Mouse (Mus musculus) frontal cortex, adult 2 months (tissue): ENCODE results near the gene Myo16. TPM values are rescaled to one million over a fixed set of nuclear protein-coding genes. Genes with fewer than 3 reads are reported as not detected.

Experiments
- DNase-seq, 2 experiments: peaks; one replicate each; pipeline ENCODE4 v3.0.0; 2022; ENCODE audit warnings: low spot score in 1 of 2; ENCODE audit errors: extremely low spot score in 1 of 2
- polyA plus RNA-seq: library from polyadenylated mRNA; depleted of rRNA; stranded (reverse); fragments of >200 nt; gene quantifications from 2 replicates; pipeline ENCODE4 v1.2.3, GENCODE M21; 2012; rRNA removed

Gene Myo16
- polyA plus RNA-seq, 1 experiment: 36.7 TPM

GRCm38 (mm10) chr8:10651546-10652315 lies 498.0 kb downstream of the Myo16 start:
- DNase-seq: no peak

GRCm38 (mm10) chr8:10653282-10653681 lies 499.6 kb downstream of the Myo16 start:
- DNase-seq: no peak

GRCm38 (mm10) chr8:10654922-10655518 lies 501.3 kb downstream of the Myo16 start:
- DNase-seq: no peak

- DNase-seq: no peak
Measured at GRCm38 (mm10) chr8:10663770-10664470, 510.2 kb downstream of the Myo16 start.

- DNase-seq: no peak
Measured at GRCm38 (mm10) chr8:10664861-10665543, 511.3 kb downstream of the Myo16 start.

- DNase-seq: no peak
Measured at GRCm38 (mm10) chr8:10665821-10666283, 512.1 kb downstream of the Myo16 start.

- DNase-seq: peak in 1 of 2 experiments; percentile 11
Measured at GRCm38 (mm10) chr8:10671862-10672548, 518.3 kb downstream of the Myo16 start.

GRCm38 (mm10) chr8:10677840-10678410 lies 524.2 kb downstream of the Myo16 start:
- DNase-seq: no peak

- DNase-seq: no peak
Measured at GRCm38 (mm10) chr8:10681926-10682325, 528.2 kb downstream of the Myo16 start.

GRCm38 (mm10) chr8:10683088-10683487 lies 529.4 kb downstream of the Myo16 start:
- DNase-seq: no peak

Other genes with a start within 250 kb of the Myo16 start
- gene Lig4, start 176.2 kb upstream of the Myo16 start, polyA plus RNA-seq: 5.1 and 5.7 TPM in 2 replicates
- gene Abhd13, start 176.2 kb upstream of the Myo16 start, polyA plus RNA-seq: 14.7 and 14.8 TPM in 2 replicates
- 1.4 and 1.6 TPM in 2 replicates for gene Tnfsf13b, start 147.4 kb upstream of the Myo16 start, polyA plus RNA-seq